Mouse (Mus musculus) fibroblast of lung, adult 2 months (primary cell): Measurements from ENCODE around the gene Tmem150b.

Source experiments
- DNase-seq: peaks from one replicate; pipeline ENCODE4 v3.0.0-alpha.2; 2011; ENCODE audit warnings: low read depth

Gene Tmem150b

GRCm38 (mm10) chr7:4725169-4725568, at the start of gene Tmem150b:
Gene Tmem150b (minus strand): TSS chr7:4725249.
- no peak for DNase-seq

- DNase-seq, result no peak
These were observed 46.2 kb upstream of the Tmem150b start, which contains the start of gene Fam71e2 for GRCm38 (mm10) chr7:4771202-4771601. Gene Fam71e2 (minus strand): TSS chr7:4771302.

DNA sequence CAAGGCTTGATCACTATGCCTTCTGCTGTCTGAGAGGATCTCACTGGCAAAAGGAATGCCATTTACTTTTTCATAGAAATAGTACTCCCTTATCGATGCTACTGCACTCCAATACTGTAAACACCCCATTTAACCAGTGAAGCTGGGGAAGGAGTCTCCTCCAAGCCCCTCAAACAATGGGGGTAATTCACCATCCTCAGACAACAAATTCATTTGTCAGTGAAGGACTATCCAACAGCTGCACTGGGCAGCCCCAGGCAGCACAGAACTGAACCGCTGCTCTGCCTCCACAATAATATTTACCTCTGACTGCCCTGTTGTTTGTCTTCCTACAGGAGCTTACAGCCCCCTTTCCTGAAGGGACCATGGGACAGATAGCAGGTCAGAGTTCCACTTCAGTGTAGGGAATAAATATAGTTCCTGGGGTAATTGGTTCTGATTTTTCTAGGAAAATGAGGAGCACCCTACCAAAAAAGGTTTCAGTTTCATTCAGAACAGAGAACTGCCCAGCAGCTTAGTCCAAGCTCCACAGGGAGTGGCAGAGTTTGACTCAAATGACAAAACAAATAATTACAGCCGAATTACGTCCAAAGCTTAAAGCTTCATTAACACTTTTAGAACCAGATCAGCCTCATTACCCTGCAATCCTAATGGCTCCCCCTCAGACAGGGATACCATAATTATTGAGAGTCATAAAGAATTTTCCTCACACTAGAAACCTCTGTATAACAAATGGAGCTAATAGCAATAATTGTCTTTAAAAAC, 40.1 kb upstream of the Tmem150b start:
- DNase-seq, result no peak

- DNase-seq, result no peak
These were observed 34.6 kb upstream of the Tmem150b start for GRCm38 (mm10) chr7:4759670-4760069.

DNA sequence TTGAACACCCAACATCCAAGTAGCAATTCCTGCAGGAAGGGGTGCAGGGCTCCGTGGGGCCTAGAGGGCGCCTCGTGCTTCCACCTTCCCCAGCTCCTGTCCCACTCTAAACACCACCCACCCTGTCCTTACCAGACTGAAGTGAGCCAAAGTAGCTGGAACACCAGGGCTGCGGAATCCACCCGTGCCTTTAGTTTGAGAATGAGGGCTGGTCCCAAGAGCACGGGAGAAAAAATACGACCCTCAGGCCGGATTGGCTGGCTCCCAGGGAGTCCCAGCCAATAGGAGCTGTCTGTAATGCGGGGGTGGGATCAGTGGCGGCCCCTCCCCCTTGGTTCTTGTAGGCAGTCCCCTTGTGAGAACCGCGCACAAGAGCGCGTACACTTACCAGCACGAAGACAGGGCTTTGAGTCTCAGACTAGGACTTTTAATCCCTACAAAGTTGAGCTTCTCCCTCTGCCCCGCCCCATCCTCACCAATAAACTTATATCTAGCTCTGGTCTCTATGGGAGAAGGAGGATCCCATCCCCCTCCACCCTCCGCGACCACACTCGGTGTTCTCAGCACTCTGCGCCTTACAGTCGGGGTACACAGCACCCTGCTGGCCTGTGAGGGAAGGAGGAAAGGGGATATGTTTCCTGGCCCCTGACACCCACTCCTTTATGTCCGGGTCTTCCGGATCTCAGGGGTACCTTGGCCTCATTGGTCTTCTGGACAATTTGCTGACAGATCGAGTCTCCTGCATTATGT, 27.9 kb upstream of the Tmem150b start, which contains the start of gene Cox6b2:
Gene Cox6b2, minus strand, starts transcription at position 274 of the 750 bp plus-strand sequence.
- DNase-seq, result no peak

- DNase-seq, result no peak
These were observed 27.1 kb upstream of the Tmem150b start for GRCm38 (mm10) chr7:4751971-4752820.

DNA sequence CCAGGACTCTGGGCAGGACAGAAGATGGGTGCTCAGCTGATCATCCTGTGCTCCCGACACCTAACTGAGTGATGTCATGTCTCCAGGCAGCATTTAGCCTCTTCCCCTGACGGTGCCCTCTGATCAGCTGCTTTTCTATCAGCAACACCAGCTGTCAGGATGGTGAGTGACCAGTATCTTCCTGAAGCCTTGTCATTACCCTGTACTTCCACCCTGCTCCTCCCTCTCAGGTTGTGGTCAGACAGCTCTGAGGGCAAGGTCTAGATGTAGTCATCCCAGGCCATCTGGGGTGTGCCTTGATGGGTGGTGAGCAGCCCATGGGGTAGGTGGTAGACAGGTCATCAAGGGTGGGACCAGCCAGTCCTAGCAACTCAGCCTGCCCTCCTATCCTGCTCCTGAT, 24.1 kb upstream of the Tmem150b start:
- no peak for DNase-seq

GRCm38 (mm10) chr7:4748321-4748720, 23.3 kb upstream of the Tmem150b start:
- no peak for DNase-seq

DNA sequence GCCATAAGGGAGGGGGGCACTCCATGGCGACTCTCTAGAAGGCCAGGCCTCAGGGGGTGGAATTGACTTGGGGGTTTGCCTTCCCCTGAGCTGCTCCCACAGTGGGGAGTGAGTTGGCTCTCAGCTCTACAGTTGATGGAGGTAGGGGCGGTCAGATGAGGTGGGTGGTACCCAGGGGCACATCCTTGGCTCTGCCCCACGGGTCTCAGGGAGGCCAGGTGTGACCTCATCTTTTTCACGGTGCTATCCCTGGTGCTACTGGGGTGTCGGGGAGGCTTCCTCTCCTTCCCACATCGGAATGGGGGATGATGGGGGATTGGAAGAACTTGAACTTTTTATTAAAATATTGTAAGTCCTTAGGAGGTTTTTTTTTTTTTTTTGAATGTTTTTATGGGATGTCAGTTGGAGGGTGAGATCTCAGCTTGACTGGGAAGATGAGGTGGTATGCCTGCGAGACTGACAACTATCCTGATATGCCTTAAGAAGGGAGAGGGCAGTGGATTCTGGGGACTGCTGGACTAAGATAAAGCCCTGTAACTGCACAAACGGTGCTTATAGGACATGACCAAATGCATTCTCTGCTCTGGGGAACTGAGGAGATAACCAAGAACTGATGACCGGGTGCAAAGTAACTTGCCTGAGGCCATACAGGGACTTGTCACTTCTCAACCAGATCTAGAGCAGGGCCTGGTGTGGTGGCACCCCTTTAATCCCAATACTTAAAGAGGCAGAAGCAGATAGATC, 22.3 kb upstream of the Tmem150b start:
- no peak for DNase-seq

DNA sequence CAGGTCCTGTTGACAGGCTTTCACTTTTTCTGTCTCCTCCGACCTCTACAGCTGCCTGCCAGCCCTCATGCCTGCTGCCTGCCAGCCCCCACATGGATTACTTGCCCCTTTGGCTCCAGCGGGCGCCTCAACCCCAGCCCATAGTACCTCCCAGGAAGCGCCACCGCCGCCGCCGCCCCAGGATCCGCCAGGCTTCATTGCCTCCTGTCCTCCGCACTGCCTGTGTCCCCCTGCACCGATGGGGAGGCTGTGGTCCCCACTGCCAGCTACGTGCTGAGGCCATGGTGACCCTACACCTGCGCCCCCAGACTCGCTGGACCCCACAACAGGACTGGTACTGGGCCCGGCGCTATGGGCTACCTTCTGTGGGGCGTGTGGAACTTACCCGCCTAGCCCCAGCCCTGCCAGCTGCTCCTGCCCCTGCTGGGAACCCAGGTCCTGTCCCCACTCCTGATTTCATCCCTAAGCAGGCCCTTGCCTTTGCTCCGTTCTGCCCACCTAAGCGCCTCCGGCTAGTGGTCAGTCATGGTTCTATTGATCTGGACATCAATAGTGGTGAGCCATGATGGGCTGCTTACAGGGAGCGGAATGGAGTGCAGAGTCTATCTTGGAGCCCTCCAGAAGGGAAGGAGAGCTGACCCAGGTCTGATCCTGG, 21.4 kb upstream of the Tmem150b start:
- DNase-seq, result no peak

DNA sequence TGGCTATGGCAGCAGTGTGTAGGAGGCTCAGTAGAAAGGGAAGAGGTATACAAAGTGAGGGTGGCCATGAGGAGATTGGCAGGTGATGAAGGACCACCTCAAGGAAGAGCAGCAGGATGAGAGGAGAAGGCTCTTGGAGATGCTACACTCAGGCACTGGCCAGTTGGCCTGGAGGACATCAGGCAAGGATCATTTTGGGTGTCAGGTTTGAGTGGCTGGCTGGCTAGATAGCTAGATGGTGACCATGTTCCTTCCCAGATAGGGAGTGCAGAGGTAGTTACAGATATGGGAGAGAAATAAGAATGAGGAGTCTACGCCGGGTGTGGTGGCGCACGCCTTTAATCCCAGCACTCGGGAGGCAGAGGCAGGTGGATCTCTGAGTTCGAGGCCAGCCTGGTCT, 19.8 kb upstream of the Tmem150b start:
- no peak for DNase-seq

- no peak for DNase-seq
These were observed 18.3 kb upstream of the Tmem150b start for GRCm38 (mm10) chr7:4743354-4743753.

GRCm38 (mm10) chr7:4742482-4742819, 17.4 kb upstream of the Tmem150b start:
- DNase-seq, result no peak

- no peak for DNase-seq
These were observed 16.8 kb upstream of the Tmem150b start for GRCm38 (mm10) chr7:4741672-4742481.

DNA sequence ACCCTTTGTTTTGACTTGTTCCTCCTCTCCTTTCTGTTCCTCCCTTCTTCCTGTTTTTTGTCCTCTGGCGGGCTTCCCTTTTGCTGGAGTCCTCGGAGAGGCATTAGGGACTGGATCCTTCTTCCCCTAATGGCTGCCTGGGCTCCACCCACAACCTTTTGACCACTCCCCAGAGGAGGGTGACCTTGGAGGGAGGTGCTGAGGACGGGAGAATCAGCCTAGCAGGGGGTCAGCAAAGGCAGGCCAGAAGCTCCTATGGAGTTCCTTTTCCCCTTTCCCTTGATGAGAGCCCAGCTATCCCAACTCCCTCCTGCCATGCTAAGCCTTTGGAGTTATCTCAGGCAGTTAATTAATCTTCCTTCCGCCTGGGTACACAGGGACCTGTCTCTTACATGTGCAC, 16.1 kb upstream of the Tmem150b start:
- no peak for DNase-seq

GRCm38 (mm10) chr7:4740309-4740727, 15.3 kb upstream of the Tmem150b start:
- DNase-seq, result no peak

- peak; percentile 100 for DNase-seq
These were observed 14.7 kb upstream of the Tmem150b start, which contains the start of gene Kmt5c for GRCm38 (mm10) chr7:4739544-4740275. Gene Kmt5c (plus strand): TSS chr7:4740115.

GRCm38 (mm10) chr7:4739041-4739543, 14.0 kb upstream of the Tmem150b start:
- DNase-seq, result no peak

GRCm38 (mm10) chr7:4732968-4733392, 7.9 kb upstream of the Tmem150b start:
- no peak for DNase-seq
